Mouse (Mus musculus) testis, postnatal 14 days (tissue): ENCODE results near the gene Ift52.

Source experiments
- DNase-seq: peaks from one replicate; pipeline ENCODE4 v3.0.0; 2021; ENCODE audit warnings: low spot score

Ift52 gene

DNA sequence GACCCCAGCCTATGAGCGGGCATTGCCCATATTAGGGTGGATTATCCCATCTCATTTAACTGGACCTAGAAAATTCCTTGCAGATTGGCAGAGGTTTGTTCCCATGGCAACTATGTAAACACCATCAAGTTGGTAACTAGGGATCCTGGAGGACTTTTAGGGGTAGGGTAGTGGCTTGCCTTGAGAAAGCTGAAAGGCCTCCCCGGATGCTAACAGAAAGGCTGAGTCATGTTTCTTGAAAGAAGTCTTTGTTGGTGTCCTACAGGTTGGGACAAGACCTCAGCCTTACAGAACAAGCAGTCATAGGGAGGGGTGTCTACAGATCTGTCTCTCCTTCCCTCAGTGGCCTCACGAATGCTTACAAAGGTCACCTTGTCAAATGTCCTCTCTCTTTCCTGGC lies 58.1 kb downstream of the Ift52 start:
- DNase-seq, result no peak

- DNase-seq, result no peak
Observed at GRCm38 (mm10) chr2:163079041-163079440, 61.9 kb downstream of the Ift52 start.

GRCm38 (mm10) chr2:163082591-163082990 lies 65.4 kb downstream of the Ift52 start:
- no peak for DNase-seq

DNA sequence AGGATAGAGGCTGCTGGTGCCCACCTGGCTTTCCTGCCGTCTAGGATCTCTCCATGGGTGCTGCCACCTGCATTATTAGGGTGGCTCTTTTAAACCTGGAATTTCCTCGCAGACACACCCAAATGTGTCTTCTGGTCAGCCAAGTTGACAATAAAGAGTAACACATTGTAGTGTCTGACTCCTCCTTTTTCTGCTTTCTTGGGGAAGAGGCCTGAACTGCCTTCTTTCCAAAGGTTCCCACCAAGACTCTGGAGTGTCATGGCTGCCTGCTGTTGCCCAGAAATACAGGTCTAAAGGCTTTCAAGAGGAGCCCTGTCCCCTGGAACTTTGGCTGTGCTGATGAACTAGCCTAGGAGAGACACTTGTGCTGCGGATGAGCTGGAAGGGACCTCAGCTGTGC lies 67.4 kb downstream of the Ift52 start:
- no peak for DNase-seq

DNA sequence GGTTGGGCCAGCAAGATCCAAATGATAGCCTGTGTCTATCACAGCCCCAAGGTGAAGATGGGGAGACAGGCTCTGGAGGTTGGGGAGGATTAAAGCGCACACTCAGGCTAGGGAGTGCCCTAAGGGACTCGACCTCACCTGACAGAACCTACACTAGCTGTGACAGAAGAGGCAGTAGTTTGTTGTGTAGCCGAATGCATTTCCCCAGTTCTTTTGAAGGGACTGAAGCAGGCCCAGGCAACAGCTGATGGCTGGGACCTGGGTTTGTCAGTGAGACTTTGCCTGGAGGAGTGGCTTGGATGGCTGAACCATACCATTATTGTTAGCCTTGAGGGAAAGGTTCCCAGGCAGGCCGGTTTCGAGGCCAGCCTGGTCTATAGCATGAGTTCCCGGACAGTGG lies 67.9 kb downstream of the Ift52 start:
- no peak for DNase-seq

DNA sequence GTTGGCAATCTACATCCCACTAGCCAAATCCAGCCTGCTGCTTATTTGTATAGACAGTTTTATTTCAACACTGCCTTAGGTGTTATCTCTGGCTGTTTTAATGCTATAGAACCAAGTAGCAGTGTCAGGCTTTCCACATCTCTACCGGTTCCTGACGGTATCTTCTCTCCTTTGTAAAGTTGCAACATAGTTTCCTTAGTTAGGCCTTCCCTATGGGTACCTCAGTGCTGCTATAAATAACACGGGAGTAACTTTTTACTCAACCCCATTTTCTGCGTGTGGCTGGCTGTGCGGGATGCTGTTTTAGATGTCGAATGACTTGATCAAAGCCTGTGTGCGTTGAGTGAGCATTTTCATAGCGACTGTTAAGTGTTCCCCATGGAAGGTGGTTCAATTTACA lies 69.4 kb downstream of the Ift52 start:
- DNase-seq, result peak; percentile 19

GRCm38 (mm10) chr2:163087728-163088127 lies 70.6 kb downstream of the Ift52 start, which contains the start of gene Gtsf1l:
Gene Gtsf1l, minus strand, starts transcription at chr2:163087855.
- DNase-seq, result no peak

DNA sequence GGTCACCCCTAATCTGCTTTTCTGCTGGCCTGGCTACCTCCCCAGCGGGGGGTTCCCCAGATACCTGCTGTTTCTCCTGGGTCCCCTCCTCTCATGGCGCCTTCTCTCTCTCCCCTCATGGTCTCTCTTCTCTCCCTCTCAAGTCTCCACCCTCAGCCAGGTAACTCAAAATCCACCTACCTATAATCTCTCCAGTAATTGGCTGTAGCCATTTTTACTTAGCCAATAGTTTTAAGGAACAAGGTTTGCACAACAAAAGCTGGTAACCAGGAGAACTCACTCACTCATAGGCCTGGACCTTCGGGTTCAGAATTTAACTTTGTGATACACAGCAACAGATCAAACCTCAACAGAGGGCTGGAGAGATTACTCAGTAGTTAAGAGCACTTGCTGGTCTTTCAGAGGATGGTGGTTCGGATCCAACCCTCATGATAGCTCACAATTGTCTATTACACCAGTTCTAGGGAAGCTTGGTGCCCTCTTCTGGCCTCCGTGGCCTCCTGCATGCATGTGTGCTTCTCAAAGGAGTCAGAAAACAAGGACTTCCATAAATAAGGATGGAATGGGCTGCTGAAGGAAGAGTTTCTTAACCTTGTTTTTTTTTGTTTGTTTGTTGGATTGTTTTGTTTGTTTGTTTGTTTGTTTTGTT lies 72.4 kb downstream of the Ift52 start:
- no peak for DNase-seq

DNA sequence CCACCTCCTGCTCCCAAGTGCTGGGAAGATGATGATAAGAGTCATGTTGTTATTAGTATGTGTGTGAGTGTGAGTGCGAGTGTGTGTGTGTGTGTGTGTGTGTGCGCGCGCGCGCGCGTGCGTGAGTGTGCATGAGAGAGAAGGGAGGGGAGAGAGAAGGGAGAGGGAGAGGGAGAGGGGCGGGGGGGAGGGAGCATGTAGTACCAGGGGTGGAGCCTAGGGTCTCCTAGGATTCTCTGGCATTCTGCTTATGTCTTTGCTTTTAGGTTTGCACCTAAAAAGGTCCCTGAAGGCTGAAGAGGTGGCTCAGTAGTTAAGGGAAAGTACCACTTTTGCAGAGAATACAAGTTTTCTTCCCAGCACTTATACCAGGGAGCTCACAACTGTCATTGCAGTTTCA lies 77.8 kb downstream of the Ift52 start:
- no peak for DNase-seq
